Mouse (Mus musculus) stomach, postnatal 0 days (tissue): ENCODE measurements at regions not wholly inside any gene's neighbourhood (a gene's known extent, or its start where the extent isn't known, plus 50 kb on each side); places are given as distances from the start of the nearest gene placed in this dataset.

Experiments
- CTCF ChIP-seq: IDR thresholded peaks from 2 replicates; pipeline ENCODE4 v1.5.1; 2016; ENCODE audit warnings: antibody characterized with exemption, low read depth, mild to moderate bottlenecking, moderate library complexity
- EP300 ChIP-seq: optimal IDR thresholded peaks from 2 replicates; pipeline ENCODE3; 2016; ENCODE audit warnings: antibody characterized with exemption

GRCm38 (mm10) chr17:75870492-75870891 is 318.7 kb upstream of the Fam98a start:
- no peak for TF ChIP-seq CTCF
- no peak for TF ChIP-seq EP300
